Mouse (Mus musculus) lung, postnatal 25 days (tissue): ENCODE results near the gene Cep72.
A peak's percentile ranks its signal among the peaks of the same experiment; 100 is the strongest.
"Not testable (repeated sequence)": the region's sequence is repeated elsewhere in the genome, so short reads cannot be mapped to it uniquely, and the experiment has no call there.

Source experiments
- DNase-seq: peaks from one replicate; pipeline ENCODE4 v3.0.0; 2022; ENCODE audit warnings: low spot score

The Cep72 gene

DNA sequence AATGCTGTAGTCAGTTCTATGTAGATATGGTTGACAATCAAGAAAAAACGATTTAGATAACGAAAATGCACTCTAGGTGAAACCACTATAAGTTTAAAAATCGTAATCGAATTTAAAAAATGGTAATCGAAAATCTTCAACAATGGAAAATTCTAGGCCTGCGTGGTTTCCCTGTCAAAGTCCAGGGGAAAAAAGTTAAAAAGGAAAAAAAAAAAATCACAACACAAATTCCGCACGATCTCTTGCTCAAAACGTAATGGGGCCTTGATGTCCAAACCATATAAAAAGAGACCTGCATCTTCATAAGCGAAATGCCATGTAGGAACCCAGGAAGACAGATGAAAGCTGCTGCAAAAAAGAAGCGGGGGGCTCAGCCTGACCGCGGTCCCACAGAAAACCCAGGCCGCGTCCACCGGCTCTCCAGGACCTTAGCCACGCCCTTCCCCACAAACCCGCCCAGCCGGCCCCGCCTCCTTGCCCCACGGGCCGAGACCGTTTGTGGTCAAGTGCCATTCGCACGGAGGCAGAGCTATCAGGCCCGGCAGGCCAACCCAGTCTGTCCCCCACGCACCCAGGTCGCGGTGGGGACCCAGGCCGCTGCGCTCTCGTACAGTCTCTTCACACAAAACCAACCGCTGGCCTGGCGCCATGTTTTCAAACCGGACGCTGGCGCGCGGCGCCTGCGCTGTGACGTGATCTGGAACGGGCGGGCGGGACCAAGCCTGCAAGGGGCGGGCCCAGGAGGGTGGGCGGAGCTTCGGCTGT lies at the start of gene Cep72:
Gene Cep72, minus strand, starts transcription at position 687 of the 765 bp plus-strand sequence.
- DNase-seq = peak; percentile 87

DNA sequence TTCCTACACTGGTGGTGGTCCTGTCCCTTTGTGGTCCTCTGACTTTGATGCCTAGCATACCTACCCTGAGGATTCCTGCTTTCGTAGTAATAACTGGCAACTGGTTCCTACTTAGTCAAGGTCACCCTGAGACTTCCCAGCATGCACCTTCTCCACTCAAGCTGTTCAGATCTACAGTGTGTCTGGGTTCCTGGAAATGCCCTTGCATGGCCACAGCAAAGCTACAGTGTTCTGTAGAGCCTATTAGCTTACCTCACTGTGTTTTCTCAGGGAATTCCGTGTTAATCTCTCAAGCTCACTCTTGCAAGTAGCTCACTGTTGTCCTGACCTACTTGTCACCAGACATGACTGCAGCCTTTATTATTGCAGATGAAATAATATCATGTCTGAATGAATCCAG lies 45.3 kb upstream of the Cep72 start:
- no peak for DNase-seq

DNA sequence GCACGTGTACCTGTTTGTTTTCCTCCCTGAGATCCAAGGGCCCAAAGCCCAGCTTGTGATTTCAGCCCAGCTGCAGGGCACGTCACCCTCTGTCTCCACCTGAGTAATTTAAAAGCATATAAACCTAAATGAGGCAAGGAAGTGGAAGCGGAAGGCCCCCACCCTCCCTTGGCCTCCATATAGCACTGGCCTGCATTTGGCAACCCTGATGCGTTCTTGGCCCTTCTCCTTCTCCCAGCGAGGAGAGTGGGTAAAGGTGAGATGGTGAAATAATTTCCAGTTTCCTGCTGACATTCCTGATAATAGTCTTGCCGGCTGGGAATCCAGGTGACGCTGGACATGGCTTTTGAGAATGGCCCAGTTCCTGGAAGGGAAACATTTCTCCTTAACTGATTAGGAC lies 42.3 kb upstream of the Cep72 start:
- no peak for DNase-seq

DNA sequence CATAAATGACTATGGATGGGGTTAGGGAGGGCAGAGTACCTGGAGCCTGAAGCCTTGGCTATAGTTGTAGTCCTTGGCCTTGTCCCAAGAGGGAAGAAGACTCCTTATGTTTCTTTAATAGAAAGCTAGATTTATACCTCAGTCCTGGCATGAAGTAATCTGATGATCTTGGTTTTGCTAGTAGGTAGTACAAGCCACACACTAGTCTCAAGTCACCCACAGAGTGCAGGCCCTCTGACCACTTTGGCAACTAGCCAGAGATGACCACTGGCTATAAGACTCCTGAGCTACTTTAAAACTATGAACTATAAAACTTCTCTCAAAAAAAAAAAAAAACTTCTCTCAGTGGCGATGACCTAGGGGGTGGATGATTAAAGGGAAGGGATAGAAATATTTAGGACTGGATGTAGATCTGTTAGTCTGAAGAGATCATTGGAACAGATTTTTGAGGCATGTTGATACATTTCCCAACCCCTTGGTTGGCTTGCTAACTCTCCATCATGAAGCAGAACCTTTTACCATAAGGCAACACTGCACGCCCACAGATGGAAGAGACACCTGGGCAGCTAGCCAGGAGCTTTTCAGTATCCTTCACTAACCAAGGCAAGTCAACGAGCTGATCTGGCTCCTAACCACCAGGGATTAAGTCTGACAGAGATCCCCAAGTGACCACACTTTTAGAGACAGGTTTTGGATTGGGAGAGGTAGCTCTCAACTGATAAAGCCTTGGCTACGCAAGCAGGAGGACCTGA lies 40.9 kb upstream of the Cep72 start:
- DNase-seq = no peak

DNA sequence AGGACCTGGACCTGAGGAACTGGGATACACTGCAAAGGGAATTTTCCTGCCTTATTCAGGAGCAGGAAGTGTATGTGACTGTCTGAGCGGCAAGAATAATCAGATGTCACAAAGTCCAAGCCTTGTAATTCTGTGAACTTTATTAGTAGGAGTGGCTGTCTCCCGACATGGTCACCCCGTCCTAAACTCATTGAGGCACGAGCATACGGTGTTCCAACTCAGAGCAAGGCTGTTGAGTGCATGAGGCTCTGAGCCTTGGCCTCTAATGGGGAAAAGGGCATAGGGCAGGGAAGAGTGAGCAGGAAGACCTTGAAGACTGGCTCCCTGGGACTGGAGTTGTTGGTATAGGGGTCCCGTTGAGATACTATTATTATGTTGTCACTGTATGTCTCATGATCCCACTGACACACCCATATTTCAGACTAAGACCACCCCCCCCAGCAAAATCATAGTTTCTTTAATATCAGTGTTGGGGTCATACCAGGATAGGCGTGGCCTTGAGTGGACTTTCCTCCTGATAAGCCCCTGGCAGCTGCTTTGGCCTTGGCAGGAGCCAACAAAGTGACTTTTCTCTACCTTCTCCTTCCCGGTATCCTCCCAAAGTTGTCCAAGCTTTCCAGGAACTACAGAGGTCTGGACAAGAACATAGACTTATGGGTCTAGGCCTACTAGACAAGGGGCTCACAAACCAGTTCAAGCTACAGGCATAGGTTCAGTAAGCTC lies 40.2 kb upstream of the Cep72 start:
- no peak for DNase-seq

DNA sequence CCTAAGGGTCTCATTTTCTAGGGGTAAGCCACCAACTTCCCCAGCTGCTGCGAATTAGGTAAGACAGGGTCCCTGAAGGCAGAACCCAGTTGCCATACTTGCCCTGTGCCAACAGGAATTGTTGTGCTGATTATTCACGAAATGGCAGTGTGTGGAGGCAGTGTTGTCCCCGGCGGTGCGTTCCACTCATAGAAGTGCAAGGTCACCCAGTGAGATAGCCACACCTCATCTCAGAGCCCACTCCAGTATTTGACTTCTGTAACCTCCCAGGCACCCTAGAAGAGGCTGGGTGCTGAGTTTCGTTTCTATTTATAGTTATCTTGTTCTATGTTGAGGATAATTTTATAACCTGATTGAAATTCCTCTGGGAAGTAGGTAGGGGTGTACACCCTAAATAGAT lies 36.8 kb upstream of the Cep72 start:
- no peak for DNase-seq

DNA sequence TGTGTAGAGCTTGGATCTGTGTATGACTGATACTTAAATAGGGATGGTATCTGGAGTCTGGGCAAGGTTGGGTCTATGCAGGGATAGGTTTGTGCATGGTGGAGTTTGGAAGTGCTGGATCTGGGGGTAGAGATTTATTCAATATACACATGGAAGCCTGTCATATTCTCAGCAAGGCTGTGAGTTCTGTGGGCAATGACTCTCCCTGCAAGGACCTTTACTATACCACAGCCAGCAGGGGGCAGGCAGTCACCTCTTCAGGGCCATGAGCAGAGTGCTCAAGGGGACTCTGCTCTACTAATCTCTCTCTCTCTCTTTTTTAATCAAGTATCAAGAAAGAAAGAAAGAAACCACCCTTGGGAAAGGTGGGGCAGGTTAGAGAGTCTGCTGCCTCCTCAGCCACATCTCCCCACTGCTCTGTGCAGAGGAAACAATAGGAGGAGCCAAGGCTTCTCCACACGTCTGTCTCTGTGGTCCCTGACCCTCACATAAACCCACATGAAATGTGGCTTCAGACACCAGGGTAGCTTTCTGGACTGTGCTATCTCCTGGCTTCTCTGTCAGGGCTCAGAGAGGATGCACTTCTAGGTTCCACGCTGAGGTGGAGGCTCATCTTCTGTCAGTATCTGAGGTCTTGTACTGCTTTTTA lies 34.7 kb upstream of the Cep72 start:
- DNase-seq = peak; percentile 24

DNA sequence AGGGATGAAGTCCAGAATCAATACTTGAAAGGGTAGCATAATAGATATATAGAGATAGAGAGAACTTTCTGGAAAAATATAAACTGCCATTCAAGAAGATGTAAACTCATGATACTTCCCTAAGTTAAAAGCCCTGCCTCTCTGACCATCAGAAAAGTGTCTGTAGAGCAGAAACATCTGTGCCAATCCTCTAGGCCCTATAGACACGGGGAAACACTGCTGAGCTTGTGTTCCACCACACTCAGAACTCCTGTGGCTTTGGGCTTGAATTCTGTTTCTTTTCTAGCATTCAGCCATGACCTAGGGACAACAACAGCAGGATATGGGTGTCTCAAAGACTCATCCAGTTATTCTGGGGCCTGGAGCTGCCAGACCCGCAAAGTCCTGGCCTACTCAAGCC lies 33.8 kb upstream of the Cep72 start:
- DNase-seq = no peak

DNA sequence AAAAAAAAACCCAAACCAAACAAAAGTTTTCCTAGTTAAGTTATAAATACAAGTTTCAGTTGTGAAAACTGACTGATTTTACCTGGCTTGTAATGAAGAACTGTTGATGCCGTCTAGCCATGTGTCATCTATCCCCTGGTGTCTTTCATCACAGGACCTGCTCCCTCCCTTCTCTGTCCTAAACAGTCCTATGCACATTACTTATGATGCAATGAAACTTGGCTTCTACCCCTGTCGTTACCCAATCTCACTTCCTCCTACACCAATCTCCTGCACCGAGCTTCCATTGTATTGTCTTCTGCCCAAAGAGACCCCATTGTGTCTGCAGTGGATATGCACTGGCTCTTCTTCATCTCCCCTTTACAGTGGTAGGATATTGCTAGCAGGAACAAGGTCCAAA lies 28.2 kb upstream of the Cep72 start:
- no peak for DNase-seq

DNA sequence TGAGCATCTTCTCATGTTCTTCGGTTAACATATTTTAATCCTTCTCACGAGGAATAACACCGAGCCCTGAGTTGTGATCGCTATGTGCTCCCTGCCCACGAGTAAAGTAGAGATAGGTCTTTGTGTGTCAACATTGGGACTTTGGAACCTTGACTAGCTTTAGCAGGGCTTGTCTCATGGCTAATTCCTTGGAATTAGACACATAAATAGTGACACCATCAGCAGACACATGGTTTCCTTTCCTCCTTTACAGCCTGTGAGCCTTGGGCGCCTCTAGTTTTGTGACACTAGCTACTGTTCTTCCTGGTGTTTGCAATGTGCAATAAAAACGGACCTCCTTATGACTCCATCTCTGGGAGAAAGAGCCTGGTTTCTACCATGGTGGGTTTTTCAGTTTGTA lies 11.3 kb upstream of the Cep72 start:
- no peak for DNase-seq

DNA sequence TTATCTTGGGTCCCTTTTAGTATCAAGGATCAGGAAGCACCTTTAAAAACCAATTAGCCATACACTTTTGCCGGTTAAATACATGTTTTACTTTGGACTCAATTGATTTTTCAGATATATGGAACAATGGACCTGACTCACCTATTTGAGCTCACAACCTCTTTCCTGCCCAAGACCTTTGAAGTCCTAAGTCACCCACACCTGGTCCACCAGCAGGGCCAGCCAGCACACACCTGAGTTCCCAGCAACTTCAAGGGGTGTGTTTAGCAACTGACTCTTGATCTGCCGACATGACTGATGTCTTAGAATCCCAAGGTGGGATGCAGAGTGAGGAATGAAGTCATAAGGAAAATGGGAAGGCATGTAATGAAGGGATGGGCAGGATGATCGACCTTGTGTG lies 9.6 kb upstream of the Cep72 start:
- DNase-seq = no peak

DNA sequence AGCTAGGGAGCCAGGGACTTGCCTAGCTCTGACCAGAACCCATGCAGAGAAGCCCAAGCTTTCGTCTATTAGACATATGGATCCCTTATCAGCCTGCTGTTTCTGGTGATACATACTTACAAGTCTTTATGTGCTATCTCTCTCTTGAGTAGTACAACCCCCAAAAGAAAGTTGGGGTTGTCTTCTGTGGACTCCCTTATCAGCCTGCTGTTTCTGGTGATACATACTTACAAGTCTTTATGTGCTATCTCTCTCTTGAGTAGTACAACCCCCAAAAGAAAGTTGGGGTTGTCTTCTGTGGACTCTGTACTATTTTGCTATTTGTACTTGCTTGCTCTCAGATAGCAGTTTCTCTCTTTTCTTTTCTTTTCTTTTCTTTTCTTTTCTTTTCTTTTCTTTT lies 9.1 kb upstream of the Cep72 start:
- not testable (repeated sequence) for DNase-seq

DNA sequence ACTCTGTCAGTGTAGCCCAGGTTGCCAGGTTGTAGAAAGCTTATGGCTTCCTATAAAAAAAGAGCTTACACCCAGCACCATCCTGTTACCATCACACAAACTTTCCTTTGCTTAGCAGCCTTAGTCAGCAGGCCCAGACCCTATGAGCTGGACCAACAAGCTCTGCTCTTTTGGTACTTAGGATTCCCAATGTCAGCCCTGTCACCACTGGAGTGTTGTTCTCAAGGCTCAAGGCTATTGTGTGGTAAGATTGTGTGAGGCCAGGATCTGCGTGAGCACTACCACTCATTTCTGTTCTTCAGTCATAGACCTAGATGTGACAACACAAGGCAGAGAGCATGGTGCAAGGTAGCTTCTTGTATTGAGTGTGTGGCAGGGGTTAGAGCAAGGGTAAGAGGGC lies 4.5 kb upstream of the Cep72 start:
- no peak for DNase-seq

DNA sequence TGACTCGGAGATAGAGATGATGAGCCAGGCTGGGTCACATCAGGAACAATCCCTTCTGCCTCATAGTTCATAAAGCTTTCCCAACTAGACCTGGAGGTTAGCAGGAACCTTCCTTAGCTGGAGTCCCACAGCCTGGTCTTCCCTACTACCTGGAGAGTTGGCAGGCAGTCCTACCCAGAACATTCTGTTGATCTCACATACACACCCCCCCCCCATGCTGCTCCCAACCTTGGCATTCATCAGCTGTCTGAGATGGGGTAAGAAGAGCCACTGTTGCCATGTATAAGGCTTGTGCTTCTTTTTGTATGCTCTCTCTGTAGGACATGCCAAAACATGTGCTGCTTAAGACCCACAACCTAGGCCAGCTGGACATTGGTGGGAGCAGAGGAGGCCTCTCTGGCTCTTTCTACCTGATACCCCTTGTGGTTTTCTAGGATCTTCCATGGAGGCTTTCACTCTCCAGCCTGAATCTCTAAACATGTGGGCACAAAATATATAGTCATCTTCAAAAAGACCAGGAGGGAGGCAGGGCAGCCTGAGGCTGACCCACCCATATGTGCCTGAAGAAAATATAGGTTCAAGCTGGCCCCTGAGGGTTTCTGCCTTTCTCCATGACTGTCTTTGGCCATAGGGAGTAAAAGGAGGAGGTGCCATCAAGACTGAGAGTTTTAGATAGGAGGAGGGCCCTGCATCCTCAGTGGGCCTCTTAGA lies 1.4 kb upstream of the Cep72 start:
- no peak for DNase-seq

DNA sequence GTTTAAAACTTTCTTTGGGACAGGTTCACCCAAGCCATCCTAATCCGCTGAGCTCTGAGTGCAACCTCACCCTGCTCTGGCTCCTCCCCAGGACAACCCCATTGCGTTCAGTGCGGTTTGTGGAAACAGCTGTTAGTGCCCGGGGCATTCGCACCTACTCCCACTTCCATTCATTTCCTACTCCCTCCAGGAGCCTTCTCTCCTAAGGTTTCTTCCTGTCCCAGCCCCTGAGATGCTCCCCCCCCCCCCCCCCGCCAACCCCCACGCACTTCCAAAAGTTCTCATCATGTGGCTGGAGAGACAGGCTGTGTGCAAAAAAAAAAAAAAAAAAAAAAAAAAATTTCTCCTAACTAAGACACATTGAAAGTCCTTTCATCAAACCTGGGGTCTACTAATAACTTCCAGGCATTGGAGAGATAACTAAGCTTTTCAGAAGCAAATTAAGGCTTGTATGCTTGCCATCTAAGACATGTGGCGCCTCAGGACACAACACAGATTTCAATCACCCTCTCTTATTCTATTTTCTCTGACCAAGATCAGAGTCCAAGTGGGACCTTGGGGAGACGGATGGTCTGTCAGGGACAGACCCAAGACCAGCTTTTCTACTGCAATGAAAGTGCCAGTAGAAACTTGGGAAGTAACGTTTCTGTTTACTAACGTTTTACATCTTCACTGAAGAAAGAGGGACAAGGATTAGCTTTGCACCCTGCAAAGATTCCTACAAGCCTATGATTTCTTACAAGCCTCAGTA lies 454 bp upstream of the Cep72 start:
- DNase-seq = no peak

DNA sequence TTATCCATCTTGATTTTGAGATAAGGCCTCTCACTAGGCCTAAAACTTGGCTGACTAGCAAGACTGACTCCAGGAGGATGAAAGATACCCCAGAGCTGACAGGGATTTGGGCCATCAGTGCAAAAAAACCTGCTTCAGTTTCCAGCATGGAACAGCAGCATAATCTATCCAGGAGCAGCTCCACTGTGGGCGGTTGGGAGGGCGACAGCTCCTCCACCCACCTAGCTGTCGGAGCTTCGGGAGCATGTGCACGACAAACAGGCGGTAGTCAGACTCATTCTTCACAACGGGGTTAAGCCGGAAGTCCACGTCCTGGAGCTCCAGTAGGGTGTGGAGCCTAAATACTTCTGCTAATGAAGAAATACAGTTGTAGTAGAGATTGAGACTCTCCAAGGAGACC lies 4.0 kb downstream of the Cep72 start:
- no peak for DNase-seq

DNA sequence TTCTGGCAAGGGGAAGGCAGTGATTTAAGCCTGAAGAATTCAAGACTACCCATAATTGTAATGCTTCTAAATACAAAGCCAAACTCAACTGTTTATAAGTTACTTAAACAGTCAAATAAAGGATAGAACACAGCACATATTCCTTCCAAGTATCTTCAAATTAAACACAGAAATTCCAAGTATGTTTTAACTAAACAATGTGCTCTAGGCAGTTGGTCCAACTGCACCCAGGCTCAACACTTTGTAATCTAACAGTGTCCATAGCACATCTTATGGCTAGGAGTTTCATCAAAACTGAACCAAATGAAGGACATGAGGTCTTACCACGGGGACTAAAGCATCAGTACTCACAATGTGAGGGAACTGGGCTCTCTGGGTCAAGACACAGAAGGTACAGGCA lies 5.9 kb downstream of the Cep72 start:
- no peak for DNase-seq

DNA sequence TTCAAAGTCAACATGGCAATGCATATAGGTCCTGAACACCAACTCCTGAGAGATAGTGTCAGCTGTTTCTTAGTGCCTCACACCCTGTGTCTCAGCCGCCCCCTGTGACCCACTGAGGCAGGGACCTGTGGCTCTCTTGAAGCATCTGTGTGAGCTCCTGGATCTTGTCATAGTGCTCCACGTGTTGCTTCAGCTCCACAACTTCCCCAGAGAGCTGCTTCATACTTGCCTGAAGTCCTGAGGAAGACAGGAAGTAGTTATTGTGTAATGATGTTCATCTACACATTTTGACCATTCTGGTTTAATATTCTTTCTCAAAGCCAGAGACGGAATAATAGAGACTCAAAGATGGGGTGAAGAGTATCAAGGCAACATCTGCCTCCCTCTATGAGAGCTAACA lies 22.2 kb downstream of the Cep72 start:
- DNase-seq = no peak

DNA sequence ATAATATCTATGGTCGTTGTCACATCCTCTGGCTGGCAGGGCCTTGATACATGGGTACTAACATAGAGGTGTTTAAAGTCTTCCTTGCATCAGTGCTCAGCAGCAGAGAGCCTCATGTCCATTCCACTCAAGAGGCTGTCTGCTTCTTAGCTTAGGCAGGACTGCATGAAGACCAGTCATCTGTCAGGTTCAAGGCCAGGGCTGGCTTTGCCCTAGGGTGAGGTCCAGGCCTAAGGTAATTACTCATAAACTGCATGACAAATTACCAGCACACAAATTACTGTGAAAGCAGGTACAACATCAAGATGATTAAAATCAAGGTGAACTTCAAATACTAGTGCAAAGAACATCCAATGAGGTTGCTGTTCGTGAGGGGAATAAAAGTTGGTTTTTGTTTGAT lies 26.3 kb downstream of the Cep72 start:
- DNase-seq = no peak

DNA sequence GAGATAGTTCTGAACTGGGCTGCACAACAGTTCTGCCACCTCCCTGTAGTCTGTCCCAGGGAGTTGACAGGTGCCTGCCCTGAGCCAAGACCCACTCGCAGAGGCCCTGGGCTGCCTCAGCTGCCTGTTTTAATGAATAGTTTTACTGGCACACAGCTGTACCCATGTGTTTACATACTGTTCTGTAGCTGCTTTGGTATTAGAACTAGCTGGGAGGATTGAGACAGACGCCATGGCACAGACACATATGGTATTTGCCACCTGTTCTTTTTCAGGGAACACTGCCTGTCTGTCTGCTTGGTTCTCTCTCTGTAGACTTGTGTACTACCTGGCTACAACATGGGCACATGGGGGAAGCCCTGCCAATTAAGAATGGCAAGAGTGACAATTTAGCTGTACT lies 27.3 kb downstream of the Cep72 start:
- no peak for DNase-seq

DNA sequence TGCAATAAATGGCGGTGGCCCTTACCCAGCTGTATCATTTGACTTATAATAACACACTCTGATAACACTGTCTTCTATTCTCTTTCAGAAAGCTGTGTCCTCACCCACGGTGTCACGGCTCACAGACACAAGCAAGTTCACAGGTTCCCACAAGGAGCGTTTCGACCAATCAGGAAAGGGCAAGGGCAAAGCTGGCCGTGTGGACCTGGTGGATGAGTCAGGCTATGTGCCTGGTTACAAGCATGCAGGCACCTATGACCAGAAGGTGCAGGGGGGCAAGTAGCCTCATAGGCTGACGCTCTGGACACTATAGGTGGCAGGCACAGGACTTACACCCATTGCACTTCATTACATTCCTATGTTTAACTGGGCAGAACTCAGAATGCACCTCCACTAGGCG lies 31.0 kb downstream of the Cep72 start:
- DNase-seq = no peak
